Mouse (Mus musculus) retina, embryonic 14.5 days (tissue): ENCODE results near the gene Myo1c.

Experiments used
- DNase-seq: peaks from one replicate; pipeline ENCODE4 v3.0.0-alpha.2; 2015; ENCODE audit warnings: low spot score

Gene Myo1c

DNA sequence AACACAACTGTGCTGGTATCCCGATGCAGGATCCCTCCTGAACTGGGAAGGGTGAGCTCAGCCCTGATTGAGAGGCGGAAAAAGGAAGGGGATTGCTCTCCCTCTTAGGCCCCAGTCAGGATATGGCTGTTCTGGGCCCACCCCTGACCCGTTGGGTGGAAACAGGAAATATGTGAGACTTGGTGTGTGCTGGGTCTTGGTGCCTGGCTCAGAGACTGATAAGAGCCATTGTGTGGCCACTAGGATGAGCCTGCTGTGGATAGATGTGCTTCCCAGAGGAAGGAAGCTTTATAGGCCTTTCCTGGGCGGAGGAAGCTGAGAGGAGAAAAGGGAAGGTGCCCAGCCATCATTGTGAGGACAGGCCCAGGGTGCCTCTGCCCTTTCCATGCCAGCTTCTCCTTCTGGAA is 1.1 kb upstream of the Myo1c start:
- no peak for DNase-seq

GRCm38 (mm10) chr11:75650958-75651425 is 688 bp downstream of the Myo1c start:
- no peak for DNase-seq

DNA sequence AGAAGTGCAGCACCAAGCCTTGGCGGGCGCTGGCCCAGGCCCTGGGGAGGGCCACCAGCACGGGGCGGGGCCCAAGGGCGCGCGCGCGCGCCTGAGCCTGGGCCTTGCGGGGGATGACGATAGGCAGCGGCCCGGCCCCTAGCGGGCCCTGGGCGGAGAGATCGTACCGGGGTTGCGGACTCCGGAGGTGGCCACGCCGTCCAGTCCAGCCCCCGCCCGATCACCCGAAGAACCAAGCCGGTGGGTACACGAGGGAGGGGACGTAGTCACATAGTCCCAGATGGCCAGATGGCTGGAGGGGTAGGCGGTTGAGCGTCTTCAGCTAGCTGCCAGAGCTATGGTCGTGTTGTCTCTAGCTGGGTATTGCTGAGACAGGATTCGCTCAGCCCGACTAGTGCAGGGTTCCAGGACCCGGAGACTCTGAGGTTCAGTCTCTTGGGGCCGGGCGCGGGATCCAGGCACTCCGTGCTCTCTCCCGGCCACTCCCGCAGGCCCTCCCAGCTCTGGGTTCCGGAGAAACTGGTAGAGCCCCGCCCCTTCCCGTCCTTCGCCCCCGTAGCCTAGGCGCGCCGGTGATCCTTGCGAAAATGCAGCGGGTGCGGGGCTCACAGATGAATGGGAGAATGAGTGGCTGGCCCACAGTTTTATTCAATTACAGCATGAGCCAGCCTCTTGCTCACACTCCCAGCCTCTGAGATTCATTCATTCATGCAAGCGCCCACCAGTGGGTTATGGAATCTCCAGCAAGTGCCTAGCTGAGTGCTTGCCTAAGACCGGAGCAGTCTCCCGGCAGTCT is 1.3 kb downstream of the Myo1c start:
- DNase-seq, result peak; percentile 65

- no peak for DNase-seq
These were observed 2.1 kb downstream of the Myo1c start for GRCm38 (mm10) chr11:75652222-75652941.

DNA sequence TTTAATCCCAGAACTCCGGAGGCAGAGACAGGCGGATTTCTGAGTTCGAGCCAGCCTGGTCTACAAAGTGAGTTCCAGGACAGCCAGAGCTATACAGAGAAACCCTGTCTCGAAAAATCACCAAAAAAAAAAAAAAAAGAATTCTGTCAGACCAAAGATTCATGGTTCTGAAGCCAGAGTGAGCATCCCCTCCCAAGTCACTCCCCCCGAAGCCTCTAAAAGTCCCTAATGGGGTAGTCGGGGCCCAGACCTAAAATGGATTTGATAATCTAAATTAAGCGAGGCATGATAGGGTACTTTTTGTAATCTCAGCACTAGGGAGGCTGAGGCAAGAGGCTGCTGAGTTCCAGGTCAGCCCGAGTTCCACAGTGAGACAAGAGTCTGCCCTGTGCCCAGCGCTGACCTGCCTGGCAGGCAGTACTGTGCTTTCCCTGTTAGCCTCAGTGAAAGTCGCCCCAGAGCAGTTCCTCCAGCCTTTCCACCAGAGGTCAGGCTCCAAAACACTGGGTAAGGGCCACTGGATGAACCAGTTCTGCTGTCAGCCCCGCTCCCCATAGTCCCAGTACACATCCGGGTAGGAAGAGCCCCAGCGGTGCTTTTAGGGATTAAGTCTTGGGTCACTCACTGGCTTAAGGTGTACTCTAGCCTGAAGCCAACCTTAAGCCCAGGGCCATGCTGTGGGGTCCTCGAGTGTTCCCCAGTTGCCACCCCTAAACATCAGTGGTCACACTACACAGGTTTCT is 2.8 kb downstream of the Myo1c start:
- no peak for DNase-seq

DNA sequence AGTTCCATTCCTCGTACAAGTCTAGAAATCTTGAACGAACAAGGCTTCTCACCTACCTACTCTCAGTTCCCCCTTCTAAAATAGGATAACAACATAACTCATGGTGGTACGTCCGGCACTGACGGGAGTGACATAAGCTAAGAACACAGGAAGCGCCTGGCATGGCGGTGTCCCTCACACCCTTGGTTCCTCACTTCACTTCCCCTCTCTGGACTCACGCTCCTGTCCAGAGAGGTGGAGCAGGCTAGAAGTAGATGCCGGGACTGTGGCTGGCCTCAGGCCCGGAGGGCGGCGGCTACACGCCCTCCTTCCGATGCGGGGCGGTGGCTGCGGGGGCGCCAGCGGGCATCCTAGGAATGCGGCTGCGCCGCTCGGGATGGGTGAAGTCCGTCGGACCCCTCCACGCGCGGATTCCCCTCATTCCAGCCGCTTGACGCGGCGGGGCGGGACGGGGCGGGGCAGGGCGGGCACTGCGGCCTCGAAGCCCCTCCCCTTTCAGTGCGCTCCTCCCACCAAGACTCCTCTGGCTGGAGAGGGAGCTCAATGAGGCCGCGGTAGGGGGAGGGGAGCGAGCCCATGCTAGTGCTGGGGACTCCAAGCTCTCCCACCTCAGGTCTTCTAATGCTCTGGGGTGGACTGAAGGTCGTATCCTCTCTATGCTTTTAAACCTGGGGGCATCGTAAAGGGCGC is 3.6 kb downstream of the Myo1c start:
- peak; percentile 89 for DNase-seq

DNA sequence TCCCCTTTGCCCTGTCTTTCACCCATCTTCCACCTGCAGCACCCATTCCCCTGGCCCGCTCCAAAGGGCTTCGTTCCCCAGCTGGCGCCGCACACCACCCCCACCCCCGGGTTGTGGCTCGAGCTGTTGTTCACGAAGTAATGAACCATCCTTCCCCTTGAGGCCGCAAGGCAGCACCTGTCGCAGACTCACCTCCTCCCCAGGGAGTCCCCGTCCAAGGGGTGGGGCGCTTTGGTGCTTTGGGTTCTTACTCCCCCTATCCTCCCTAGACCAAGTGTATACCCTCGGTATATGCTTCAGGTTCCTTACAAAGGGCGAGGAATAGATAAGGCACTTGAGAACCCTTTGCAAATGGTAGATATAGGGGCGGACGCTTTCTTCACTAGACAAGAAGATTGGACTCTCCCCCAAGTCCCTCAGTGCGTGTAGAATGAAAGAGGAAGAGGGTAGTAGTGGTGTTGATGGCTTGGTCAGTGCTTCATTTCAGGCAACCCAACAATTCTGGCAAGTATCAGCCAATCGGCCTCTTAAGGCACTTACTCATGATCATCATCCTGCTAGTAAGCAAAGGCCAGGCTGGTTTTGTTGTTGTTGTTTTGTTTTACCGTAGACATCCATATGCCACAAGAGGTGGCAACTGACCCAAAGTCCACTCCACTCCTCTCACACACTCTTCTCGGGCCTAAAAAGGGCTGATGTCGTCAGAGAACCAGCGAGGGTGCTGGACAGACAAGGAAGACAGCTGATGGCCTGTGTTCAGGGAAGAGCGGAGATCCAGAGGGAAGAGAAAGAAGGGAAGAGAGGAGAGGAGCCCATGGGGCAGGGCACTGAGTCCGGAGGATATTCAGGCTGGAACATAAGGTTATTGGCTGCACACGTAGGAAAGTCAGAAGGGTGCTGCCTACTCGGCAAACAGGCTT is 4.4 kb downstream of the Myo1c start:
- no peak for DNase-seq

DNA sequence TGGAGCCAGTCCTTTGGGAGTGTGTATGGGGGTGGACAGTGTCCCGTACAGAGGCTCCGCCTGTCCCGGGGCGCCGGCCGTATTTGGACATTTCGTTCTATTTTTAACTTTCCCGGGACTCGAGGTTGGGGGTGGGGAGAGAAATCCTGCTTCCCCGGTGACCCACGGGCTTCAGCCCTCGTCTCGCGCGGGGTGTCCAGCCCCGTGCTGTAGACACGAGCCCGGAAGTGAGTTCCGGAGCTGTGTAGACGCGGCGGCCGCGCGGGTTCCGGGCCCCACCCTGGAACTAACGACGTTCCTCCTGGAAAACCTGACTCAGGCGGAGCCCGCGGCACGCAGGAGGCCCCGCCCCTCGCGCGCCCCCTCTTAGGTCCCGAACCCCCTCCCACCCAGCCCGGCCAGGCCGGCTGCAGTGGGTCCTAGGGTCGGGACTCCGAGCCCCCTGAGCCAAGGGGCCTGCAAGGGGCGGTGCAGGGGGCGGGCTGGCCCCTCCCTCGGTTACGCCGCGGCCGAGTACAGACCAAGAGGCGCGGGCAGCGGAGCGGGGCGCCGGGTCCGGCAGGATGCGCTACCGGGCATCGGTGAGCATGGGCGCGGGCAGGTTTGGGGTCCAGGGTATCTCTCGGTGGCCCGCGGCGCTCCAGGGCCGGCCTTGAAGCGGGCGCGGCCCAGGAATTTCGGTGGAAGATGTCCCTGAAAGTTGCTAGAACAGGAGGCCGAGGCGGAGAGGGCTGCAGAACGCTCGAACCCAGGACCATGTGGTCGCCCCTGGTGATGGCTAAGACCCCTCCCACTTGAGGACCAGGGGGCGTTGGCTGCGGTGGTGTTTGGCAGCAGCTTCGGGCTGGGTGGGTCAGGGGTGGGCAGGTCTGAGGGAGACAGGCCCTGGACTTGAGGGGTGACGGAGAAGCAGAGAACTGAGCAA is 5.6 kb downstream of the Myo1c start:
- DNase-seq, result peak; percentile 52

GRCm38 (mm10) chr11:75656621-75657590 is 6.6 kb downstream of the Myo1c start:
- no peak for DNase-seq

GRCm38 (mm10) chr11:75657841-75658240 is 7.5 kb downstream of the Myo1c start:
- DNase-seq, result no peak

DNA sequence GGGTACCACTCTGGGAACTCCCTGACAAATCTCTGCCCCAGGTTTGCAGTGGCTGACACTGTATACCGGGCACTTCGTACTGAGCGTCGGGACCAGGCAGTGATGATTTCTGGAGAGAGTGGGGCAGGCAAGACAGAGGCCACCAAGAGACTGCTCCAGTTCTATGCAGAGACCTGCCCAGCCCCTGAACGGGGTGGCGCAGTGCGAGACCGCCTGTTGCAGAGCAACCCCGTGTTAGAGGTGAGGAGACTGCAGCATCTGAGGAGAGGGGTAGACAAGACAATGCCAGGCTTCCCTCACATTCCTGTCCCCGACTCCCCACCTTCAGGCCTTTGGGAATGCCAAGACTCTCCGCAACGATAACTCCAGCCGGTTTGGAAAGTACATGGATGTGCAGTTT is 8.0 kb downstream of the Myo1c start:
- no peak for DNase-seq

GRCm38 (mm10) chr11:75658996-75659750 is 8.9 kb downstream of the Myo1c start:
- DNase-seq, result no peak

- no peak for DNase-seq
These were observed 9.8 kb downstream of the Myo1c start for GRCm38 (mm10) chr11:75660081-75660590.

- DNase-seq, result no peak
These were observed 10.9 kb downstream of the Myo1c start for GRCm38 (mm10) chr11:75660941-75661800.

GRCm38 (mm10) chr11:75662131-75662530 is 11.8 kb downstream of the Myo1c start:
- DNase-seq, result no peak

- DNase-seq, result no peak
These were observed 16.0 kb downstream of the Myo1c start for GRCm38 (mm10) chr11:75666296-75666695.

GRCm38 (mm10) chr11:75668621-75669020 is 18.3 kb downstream of the Myo1c start:
- no peak for DNase-seq
